Mouse (Mus musculus) neural tube, embryonic 15.5 days (tissue): ENCODE measurements around the gene Ch25h. TPM values are rescaled to one million over a fixed set of nuclear protein-coding genes. Genes with fewer than 3 reads are reported as not detected.

ENCODE experiments used
- ATAC-seq: fragments of 200-750 bp; cut with Nextera tagmentation; 2 replicates; pipeline ENCODE4 v1.8.0; 2017; ENCODE audit warnings: mild to moderate bottlenecking, moderate TSS enrichment, moderate library complexity; ENCODE audit not compliant: low FRiP score
- H3K27ac ChIP-seq: fragments of 300-500 bp; sonication (generic); replicated peaks from 2 replicates; pipeline ENCODE4 v1.5.1; 2015; ENCODE audit warnings: mild to moderate bottlenecking, inconsistent platforms
- H3K27me3 ChIP-seq: fragments of 300-500 bp; sonication (generic); replicated peaks from 2 replicates; pipeline ENCODE4 v1.6.1; 2015; ENCODE audit warnings: inconsistent platforms
- H3K36me3 ChIP-seq: fragments of 300-500 bp; sonication (generic); 2 replicates; pipeline ENCODE4 v1.6.1; 2015; ENCODE audit warnings: inconsistent platforms
- H3K4me1 ChIP-seq: fragments of 300-500 bp; sonication (generic); 2 replicates; pipeline ENCODE4 v1.6.1; 2015; ENCODE audit warnings: inconsistent platforms
- H3K4me2 ChIP-seq: fragments of 300-500 bp; sonication (generic); 2 replicates; pipeline ENCODE4 v1.6.1; 2015; ENCODE audit warnings: inconsistent platforms, mild to moderate bottlenecking, moderate library complexity
- H3K4me3 ChIP-seq: fragments of 300-500 bp; sonication (generic); replicated peaks from 2 replicates; pipeline ENCODE4 v1.5.1; 2015; ENCODE audit warnings: mild to moderate bottlenecking, inconsistent platforms
- H3K9ac ChIP-seq: fragments of 300-500 bp; sonication (generic); replicated peaks from 2 replicates; pipeline ENCODE4 v1.6.1; 2015; ENCODE audit warnings: mild to moderate bottlenecking, inconsistent platforms
- H3K9me3 ChIP-seq: fragments of 300-500 bp; sonication (generic); replicated peaks from 2 replicates; pipeline ENCODE4 v1.6.1; 2016; ENCODE audit warnings: inconsistent platforms
- WGBS: fragments of 180-500 bp; shearing (Covaris S2); methylation state at CpG from one replicate; pipeline ENCODE4 v1.1.7; 2015; ENCODE audit warnings: mixed read lengths; 5-methylcytosine and 5-hydroxymethylcytosine counted together
- polyA plus RNA-seq: library from polyadenylated mRNA; unstranded; fragments of >200 nt; fragmentation: Nextera tagmentation; extraction: Ambion mirVana; gene quantifications from 2 replicates; pipeline ENCODE4 v1.2.1, GENCODE M21; 2015

Ch25h gene
- polyA plus RNA-seq, 1 experiment from 2014 or later = 0.52 TPM

GRCm38 (mm10) chr19:34464453-34464852 is 10.5 kb downstream of the Ch25h start:
- no peak overlapping the region for H3K27ac ChIP-seq
- H3K4me2 ChIP-seq = no peak overlapping the region
- H3K9me3 ChIP-seq = no peaks in the 10 kb centered on the region
- no peaks in the 10 kb centered on the region for H3K36me3 ChIP-seq
- H3K9ac ChIP-seq = no peak overlapping the region
- 88% methylated on average over 3 of the region's 3 CpGs for WGBS
- H3K4me3 ChIP-seq = no peak overlapping the region
- no peak for ATAC-seq
- no peaks in the 10 kb centered on the region for H3K4me1 ChIP-seq
- no peaks in the 10 kb centered on the region for H3K27me3 ChIP-seq

GRCm38 (mm10) chr19:34461451-34462019 is 13.4 kb downstream of the Ch25h start:
- H3K4me1 ChIP-seq = no peaks in the 10 kb centered on the region
- no peaks in the 10 kb centered on the region for H3K9me3 ChIP-seq
- H3K36me3 ChIP-seq = no peaks in the 10 kb centered on the region
- H3K27me3 ChIP-seq = no peaks in the 10 kb centered on the region
- ATAC-seq = no peak
- H3K9ac ChIP-seq = no peak overlapping the region
- H3K27ac ChIP-seq = no peak overlapping the region
- no peak overlapping the region for H3K4me2 ChIP-seq
- WGBS = 76% methylated on average over 1 of the region's 1 CpGs
- no peak overlapping the region for H3K4me3 ChIP-seq

GRCm38 (mm10) chr19:34450784-34451370 is 24.1 kb downstream of the Ch25h start:
- ATAC-seq = no peak
- WGBS = 61% methylated on average over 1 of the region's 1 CpGs
- H3K4me2 ChIP-seq = no peak overlapping the region

GRCm38 (mm10) chr19:34448851-34449250 is 26.1 kb downstream of the Ch25h start:
- H3K27me3 ChIP-seq = no peaks in the 10 kb centered on the region
- no peaks in the 10 kb centered on the region for H3K4me1 ChIP-seq
- no peaks in the 10 kb centered on the region for H3K9me3 ChIP-seq
- H3K4me3 ChIP-seq = no peak overlapping the region
- no peak overlapping the region for H3K27ac ChIP-seq
- no peaks in the 10 kb centered on the region for H3K36me3 ChIP-seq
- no peak for ATAC-seq
- no peak overlapping the region for H3K4me2 ChIP-seq
- whole genome bisulfite sequencing = 94% methylated on average over 1 of the region's 1 CpGs
- H3K9ac ChIP-seq = no peak overlapping the region

More at GRCm38 (mm10) chr19:34450784-34451370, 24.1 kb downstream of the Ch25h start:
- Histone ChIP-seq H3K27ac (no peak overlapping the region), H3K9ac (no peak overlapping the region), H3K36me3 (no peaks in the 10 kb centered on the region), H3K4me1 (no peaks in the 10 kb centered on the region), H3K9me3 (no peaks in the 10 kb centered on the region), H3K27me3 (no peaks in the 10 kb centered on the region), H3K4me3 (no peak overlapping the region)

GRCm38 (mm10) chr19:34445410-34446012 is 29.5 kb downstream of the Ch25h start:
- no peaks in the 10 kb centered on the region for H3K9me3 ChIP-seq
- no peak for ATAC-seq
- 79% methylated on average over 4 of the region's 4 CpGs for WGBS
- H3K4me2 ChIP-seq = no peak overlapping the region
- no peak overlapping the region for H3K4me3 ChIP-seq
- H3K4me1 ChIP-seq = no peaks in the 10 kb centered on the region
- no peak overlapping the region for H3K27ac ChIP-seq
- H3K27me3 ChIP-seq = no peaks in the 10 kb centered on the region
- H3K36me3 ChIP-seq = no peaks in the 10 kb centered on the region
- no peak overlapping the region for H3K9ac ChIP-seq

GRCm38 (mm10) chr19:34444785-34445184 is 30.2 kb downstream of the Ch25h start:
- Histone ChIP-seq H3K4me3 (no peak overlapping the region), H3K27me3 (no peaks in the 10 kb centered on the region), H3K9ac (no peak overlapping the region), H3K4me1 (no peaks in the 10 kb centered on the region), H3K9me3 (no peaks in the 10 kb centered on the region), H3K27ac (no peak overlapping the region), H3K36me3 (no peaks in the 10 kb centered on the region), H3K4me2 (no peak overlapping the region)
- no peak for ATAC-seq
- 89% methylated on average over 3 of the region's 3 CpGs for WGBS

- Histone ChIP-seq H3K4me2 (no peak overlapping the region), H3K27me3 (no peaks in the 10 kb centered on the region), H3K9me3 (no peaks in the 10 kb centered on the region), H3K4me3 (no peak overlapping the region), H3K4me1 (no peaks in the 10 kb centered on the region), H3K27ac (no peak overlapping the region), H3K9ac (no peak overlapping the region), H3K36me3 (no peaks in the 10 kb centered on the region)
- WGBS = 85% methylated on average over 2 of the region's 2 CpGs
- no peak for ATAC-seq
Measured at GRCm38 (mm10) chr19:34441979-34442378, 33.0 kb downstream of the Ch25h start.

- Histone ChIP-seq H3K4me1 (peaks cover 6% of the 10 kb centered on the region; the same call in 1 of the 2 replicates), H3K36me3 (no peaks in the 10 kb centered on the region), H3K9ac (no peak overlapping the region), H3K27me3 (no peaks in the 10 kb centered on the region), H3K4me2 (no peak overlapping the region), H3K27ac (no peak overlapping the region), H3K9me3 (no peaks in the 10 kb centered on the region), H3K4me3 (no peak overlapping the region)
- WGBS = 51% methylated on average over 5 of the region's 5 CpGs
- ATAC-seq = no peak
Measured at GRCm38 (mm10) chr19:34435197-34435611, 39.8 kb downstream of the Ch25h start.

- no peak overlapping the region for H3K27ac ChIP-seq
- no peaks in the 10 kb centered on the region for H3K36me3 ChIP-seq
- H3K4me1 ChIP-seq = peaks cover 6% of the 10 kb centered on the region; the same call in 1 of the 2 replicates
- H3K4me2 ChIP-seq = no peak overlapping the region
- WGBS = 86% methylated on average over 3 of the region's 3 CpGs
- H3K27me3 ChIP-seq = no peaks in the 10 kb centered on the region
- ATAC-seq = no peak
- H3K9me3 ChIP-seq = no peaks in the 10 kb centered on the region
- no peak overlapping the region for H3K4me3 ChIP-seq
- H3K9ac ChIP-seq = no peak overlapping the region
Measured at GRCm38 (mm10) chr19:34431314-34431713, 43.6 kb downstream of the Ch25h start.

- Histone ChIP-seq H3K27ac (no peak overlapping the region), H3K9ac (no peak overlapping the region), H3K9me3 (no peaks in the 10 kb centered on the region), H3K4me3 (no peak overlapping the region), H3K4me2 (no peak overlapping the region), H3K27me3 (no peaks in the 10 kb centered on the region), H3K4me1 (no peaks in the 10 kb centered on the region), H3K36me3 (no peaks in the 10 kb centered on the region)
- ATAC-seq = no peak
- WGBS = 85% methylated on average over 4 of the region's 4 CpGs
Measured at GRCm38 (mm10) chr19:34423783-34424335, 51.1 kb downstream of the Ch25h start.
